10 mouse cellular contexts compared by ENCODE assay signal in genomic region chr9:70838132-70838911, GRCm38 (mm10).
A peak's percentile ranks its signal among the peaks of the same experiment; 100 is the strongest.
DNase-seq lines count a peak whose midpoint lies in the region; ATAC-seq and TF ChIP-seq lines count a peak whose summit lies in the region.
"Had no signal": no experiment of that assay in that cellular context is flagged by ENCODE, and none has a peak within 500 bp of the region (broad histone marks: within the 10 kb centered on the region; RNA-seq: fewer than 3 reads in every experiment).

No protein-coding gene starts in this region.

- intact Hi-C loops in left cerebral cortex, postnatal 14 days (cut with DNase I), result no loop called here

- no peaks in the 10 kb centered on the region for H3K9me3 ChIP-seq in liver, embryonic 13.5 days (replicated peaks)
- H3K9me3 ChIP-seq: limb, embryonic 15.5 days had no signal

- H3K4me3 ChIP-seq in bone marrow macrophage, adult 2 months (ENCODE audit: insufficient read depth, low read length), result peak overlapping the region; percentile 23
- no peak overlapping the region for H3K4me3 ChIP-seq in liver, embryonic 13.5 days (replicated peaks)
- no peak overlapping the region for H3K4me3 ChIP-seq in spleen, adult 2 months (ENCODE audit: extremely low read depth, insufficient read depth, insufficient read length)
- H3K4me3 ChIP-seq: limb, embryonic 15.5 days had no signal

- peaks cover 68% of the 10 kb centered on the region for H3K4me1 ChIP-seq in bone marrow macrophage, adult 2 months (ENCODE audit: control insufficient read depth, insufficient read depth, low read length)
- peaks cover 99% of the 10 kb centered on the region for H3K4me1 ChIP-seq in liver, embryonic 13.5 days (replicated peaks)
- peaks cover 27% of the 10 kb centered on the region for H3K4me1 ChIP-seq in spleen, adult 2 months (ENCODE audit: control insufficient read depth, insufficient read depth, insufficient read length)

- no peak for ATAC-seq in liver, embryonic 13.5 days (ENCODE audit: low read depth)
- ATAC-seq in frontal cortex, adult (ENCODE audit: low TSS enrichment), result no peak
- ATAC-seq: hindbrain, postnatal 0 days had no signal

- H3K27ac ChIP-seq in bone marrow macrophage, adult 2 months (ENCODE audit: insufficient read depth, low read depth, low read length), result peak overlapping the region; percentile 60
- peak overlapping the region; percentile 100 for H3K27ac ChIP-seq in liver, embryonic 13.5 days
- H3K27ac ChIP-seq in spleen, adult 2 months (ENCODE audit: insufficient read depth, low read length), result no peak overlapping the region
- H3K27ac ChIP-seq: hindbrain, postnatal 0 days; limb, embryonic 15.5 days had no signal

- no peak for TF ChIP-seq POLR2A in bone marrow macrophage, adult 2 months (IDR thresholded peaks at IDR 0.05; ENCODE audit: borderline replicate concordance, low read depth, low read length)
- TF ChIP-seq POLR2A in spleen, adult 2 months (IDR thresholded peaks at IDR 0.05; ENCODE audit: low read depth, low read length), result no peak

- TF ChIP-seq CTCF in bone marrow macrophage, adult 2 months (IDR thresholded peaks at IDR 0.05; ENCODE audit: low read depth, low read length), result no peak
- no peak for TF ChIP-seq CTCF in spleen, adult 2 months (IDR thresholded peaks at IDR 0.05; ENCODE audit: extremely low read depth, insufficient read depth, insufficient read length, insufficient replicate concordance)

- WGBS in liver, embryonic 13.5 days (ENCODE audit: insufficient replicate concordance), result 45% methylated on average over 10 of the region's 10 CpGs
- WGBS in spleen, adult 2 months, result 28% methylated on average over 10 of the region's 10 CpGs

- peak overlapping the region; percentile 58 for H3K9ac ChIP-seq in liver, embryonic 13.5 days
- H3K9ac ChIP-seq: limb, embryonic 15.5 days had no signal

- no peaks in the 10 kb centered on the region for H3K36me3 ChIP-seq in liver, embryonic 13.5 days
- H3K36me3 ChIP-seq in spleen, adult 2 months (ENCODE audit: control insufficient read depth, insufficient read depth, low read length), result no peaks in the 10 kb centered on the region
- H3K36me3 ChIP-seq: limb, embryonic 15.5 days had no signal

- DNase-seq in layer of hippocampus, adult 9-11 months, result peak; percentile 80
- no peak for DNase-seq in layer of hippocampus, adult 8-10 months (ENCODE audit: low spot score in 2 of 2)
- DNase-seq in liver, embryonic 13.5 days, result no peak
- DNase-seq in spleen, adult 2 months (ENCODE audit: low read depth in 1 of 2, low spot score in 2 of 2), result peak; percentile 33 to 38
- no peak for DNase-seq in left cerebral cortex, postnatal 14 days (ENCODE audit: low spot score in 2 of 2)
- DNase-seq in kidney, adult 8-10 months, result no peak

- 0 out of 2 replicates have a peak overlapping the region, but pooled peaks have one; percentile 2 for H3K4me2 ChIP-seq in liver, embryonic 13.5 days
- H3K4me2 ChIP-seq: limb, embryonic 15.5 days had no signal

- no peaks in the 10 kb centered on the region for H3K27me3 ChIP-seq in liver, embryonic 13.5 days
- no peaks in the 10 kb centered on the region for H3K27me3 ChIP-seq in spleen, adult 2 months (ENCODE audit: control insufficient read depth, insufficient read depth, low read length)
- H3K27me3 ChIP-seq: limb, embryonic 15.5 days had no signal

Comparison
In these comparisons a context has a peak if more than half of its experiments do, and no peak if none do; other contexts are left out.
1. DNase-seq: peak in layer of hippocampus, adult 9-11 months (single experiment) and spleen, adult 2 months (2 of 2); none in layer of hippocampus, adult 8-10 months (0 of 2), liver, embryonic 13.5 days (single experiment), left cerebral cortex, postnatal 14 days (0 of 2) and kidney, adult 8-10 months (0 of 2).